Mouse (Mus musculus) thymus, postnatal 0 days (tissue): ENCODE results near the gene Hoxa11. TPM values are rescaled to one million over a fixed set of nuclear protein-coding genes. Genes with fewer than 3 reads are reported as not detected.

Experiments
- DNase-seq: peaks from one replicate; pipeline ENCODE4 v3.0.0-alpha.2; 2015; ENCODE audit warnings: low spot score
- polyA plus RNA-seq: library from polyadenylated mRNA; unstranded; fragments of >200 nt; fragmentation: Nextera tagmentation; extraction: Ambion mirVana; gene quantifications from 2 replicates; pipeline ENCODE4 v1.2.1, GENCODE M21; 2015

Gene Hoxa11
- polyA plus RNA-seq, 1 experiment from 2014 or later = not detected

DNA sequence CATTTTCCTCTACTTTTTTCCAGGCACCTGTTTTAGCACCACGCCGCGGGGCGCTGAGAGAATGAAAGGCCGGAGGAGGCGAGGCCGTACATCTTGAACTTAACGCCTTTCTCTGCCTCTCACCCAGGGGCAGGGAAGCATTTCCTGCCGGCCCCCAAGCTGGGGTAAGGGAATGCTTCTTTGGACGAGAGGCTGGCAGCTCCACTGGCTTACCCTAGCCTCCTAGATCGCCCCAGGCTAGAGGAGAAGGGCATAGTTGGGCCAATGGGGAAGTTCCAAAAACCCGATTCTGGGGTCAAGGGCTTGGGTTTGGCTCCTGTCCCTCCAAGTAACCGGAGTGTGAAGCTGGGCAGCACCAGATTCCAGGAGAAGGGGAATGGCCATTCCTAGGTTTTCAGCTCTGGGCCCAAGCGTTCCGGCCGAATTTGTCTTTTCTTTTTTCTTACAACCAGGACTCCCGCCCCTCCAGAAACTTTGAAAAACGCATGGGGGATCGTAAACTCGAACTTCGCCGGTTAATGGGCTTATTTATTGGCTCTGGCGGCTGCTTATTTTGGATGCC is 12.5 kb downstream of the Hoxa11 start:
- no peak for DNase-seq

GRCm38 (mm10) chr6:52232568-52232965 is 13.0 kb downstream of the Hoxa11 start:
- no peak for DNase-seq

DNA sequence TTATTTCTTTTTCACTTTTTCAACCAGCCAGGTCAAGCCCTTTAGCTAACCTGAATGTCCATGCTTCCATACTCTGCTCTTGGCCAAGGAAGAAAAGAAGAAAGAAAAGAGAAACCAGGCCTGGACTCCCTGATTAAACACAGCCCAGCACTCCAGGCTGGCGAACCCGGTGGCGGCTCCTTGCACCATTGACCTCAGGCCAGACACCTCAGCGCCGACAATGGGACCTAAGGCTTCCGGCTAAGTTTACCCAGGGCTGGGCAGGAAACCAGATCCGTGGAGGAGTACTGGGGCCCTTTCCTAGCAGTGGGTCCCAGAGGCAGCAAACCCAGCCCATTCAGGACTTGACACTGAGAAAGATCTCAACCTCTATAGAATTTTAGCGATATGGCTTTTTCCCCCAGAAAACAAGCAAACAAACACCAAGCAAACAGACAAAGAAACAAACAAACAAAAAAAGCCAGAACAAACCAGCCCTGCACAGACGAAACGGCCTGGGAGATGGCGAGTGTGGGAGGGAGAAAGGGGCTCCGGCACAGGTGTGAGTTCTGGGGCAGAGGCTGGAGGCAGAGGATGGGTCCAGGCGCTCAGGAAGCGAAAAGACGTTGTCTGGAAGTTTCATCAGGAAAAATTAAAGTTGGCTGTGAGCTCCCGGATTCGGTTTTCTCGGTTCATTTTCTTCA is 13.6 kb downstream of the Hoxa11 start:
- no peak for DNase-seq

- no peak for DNase-seq
Measured at GRCm38 (mm10) chr6:52230516-52231165, 15.0 kb downstream of the Hoxa11 start, which contains the start of gene Hoxa9. Hoxa9 (minus strand) TSS chr6:52231089.

DNA sequence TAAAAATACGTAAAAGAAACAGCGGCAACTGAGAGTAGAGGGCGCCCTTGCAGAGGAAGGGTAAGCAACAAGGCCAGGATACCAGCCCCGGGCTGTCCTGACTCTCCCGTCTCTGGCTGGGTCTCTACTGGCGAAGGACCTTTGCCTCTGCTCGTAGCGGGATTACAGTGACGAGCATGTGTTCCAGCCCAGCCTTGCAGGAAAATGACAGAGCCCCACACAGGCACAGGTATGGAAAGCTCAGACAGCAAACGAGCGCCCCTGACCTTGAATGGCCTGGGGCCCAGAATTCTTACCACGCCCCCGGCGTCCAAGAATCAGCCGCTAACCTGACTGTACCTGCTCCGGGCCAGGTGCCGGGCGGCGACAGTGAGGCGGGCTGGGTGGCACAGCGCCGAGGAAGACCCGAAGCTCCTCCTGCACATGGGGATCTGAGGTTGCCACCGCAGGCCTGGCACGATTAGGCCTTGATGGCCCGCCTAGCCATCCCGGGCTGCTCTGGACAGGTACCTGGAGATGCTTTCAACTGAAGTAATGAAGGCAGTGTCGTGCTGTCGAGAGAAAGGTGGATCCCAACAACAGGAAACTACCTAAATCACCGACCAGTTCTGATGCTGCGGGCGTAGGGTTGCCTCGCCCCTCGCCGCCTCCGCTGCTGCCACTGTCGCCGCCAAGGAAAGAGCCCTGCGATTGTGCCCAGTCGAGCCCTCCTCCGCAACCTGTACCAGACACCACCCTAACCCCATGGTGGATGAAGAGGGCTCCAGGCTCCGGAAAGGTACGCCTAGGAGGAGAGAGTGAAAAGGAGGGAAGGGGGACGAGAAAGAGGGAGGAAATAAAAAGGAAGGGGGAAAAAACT is 15.8 kb downstream of the Hoxa11 start:
- no peak for DNase-seq

DNA sequence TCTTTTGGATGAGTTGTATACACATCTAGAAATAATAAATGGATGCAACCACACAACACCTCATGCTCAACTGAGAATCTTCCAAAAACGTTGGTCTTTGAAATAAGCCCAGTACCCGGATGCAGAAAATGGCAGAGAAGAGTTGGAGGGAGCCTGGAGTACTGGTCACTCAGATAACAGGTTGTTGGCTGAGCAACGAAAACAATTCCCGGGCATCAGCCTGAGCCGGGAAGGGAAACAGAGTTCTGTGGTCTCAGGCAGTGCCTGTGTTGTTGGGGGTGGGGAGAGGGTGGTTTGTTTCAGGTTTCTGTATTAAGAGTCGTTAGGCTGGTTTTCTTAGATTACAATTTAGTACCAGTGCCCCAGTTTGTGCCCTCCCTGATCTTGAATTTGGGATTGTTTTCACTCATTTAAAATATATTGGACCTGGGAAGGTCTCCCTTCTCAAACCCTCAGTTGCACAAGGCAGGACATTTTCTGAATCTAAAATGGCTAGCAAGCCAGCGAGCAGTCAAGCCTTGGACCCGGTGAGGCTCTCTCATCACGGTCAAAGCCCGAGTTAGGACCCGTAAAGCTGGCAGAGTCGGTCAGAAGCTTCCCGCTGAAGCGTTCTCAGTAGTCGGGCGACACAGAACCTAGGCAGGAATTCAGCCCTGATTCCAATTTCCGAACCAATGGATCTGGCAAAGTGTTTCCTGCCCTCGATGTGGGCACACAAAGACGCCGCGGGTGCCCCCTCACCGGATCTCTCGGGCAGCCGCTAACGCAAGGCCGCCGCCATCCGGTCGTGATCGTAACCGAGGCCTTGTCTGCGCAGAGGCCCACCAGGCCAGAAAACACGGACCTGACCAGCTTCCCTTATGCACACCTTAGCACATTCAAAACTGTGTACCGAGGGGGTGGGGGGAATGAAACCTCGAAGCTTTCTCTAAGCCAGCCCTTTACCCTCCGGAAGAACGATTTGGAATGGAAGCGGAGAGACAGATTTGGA is 16.8 kb downstream of the Hoxa11 start:
- DNase-seq = no peak

DNA sequence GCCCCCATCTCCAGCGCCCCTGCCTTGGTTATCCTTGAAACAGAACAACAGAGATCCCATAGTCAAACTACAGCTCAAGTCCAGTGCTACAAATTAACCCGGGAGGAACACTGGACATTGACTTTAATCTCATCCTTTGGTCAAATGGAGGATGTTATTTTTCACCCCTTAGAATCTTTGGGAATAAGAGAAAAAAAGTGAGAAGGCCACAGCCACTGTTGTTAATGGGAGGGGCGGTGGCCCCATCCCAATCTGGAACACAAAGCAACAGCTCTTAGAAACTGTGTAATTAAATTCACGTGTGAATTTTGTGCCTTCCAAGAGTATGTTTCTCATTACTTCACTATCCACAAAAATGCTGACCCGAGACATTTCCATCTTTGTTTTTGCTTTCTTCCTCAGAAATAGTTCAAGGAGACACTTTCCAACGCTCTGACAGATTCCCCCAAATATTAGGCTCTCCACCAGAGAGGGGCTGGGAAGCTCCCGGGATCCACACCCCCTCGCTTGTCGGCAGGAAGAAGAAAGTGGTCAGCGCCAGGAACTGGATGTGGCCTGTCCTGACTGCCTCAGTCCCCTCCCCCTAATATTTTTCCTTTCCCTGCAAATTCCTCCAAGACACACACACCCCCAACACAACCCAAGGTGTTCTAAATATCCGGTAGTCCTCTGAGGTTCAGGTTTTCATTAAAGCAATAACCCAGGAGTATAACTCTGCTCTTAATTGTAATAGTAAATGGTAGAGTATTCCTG is 18.0 kb downstream of the Hoxa11 start:
- no peak for DNase-seq

DNA sequence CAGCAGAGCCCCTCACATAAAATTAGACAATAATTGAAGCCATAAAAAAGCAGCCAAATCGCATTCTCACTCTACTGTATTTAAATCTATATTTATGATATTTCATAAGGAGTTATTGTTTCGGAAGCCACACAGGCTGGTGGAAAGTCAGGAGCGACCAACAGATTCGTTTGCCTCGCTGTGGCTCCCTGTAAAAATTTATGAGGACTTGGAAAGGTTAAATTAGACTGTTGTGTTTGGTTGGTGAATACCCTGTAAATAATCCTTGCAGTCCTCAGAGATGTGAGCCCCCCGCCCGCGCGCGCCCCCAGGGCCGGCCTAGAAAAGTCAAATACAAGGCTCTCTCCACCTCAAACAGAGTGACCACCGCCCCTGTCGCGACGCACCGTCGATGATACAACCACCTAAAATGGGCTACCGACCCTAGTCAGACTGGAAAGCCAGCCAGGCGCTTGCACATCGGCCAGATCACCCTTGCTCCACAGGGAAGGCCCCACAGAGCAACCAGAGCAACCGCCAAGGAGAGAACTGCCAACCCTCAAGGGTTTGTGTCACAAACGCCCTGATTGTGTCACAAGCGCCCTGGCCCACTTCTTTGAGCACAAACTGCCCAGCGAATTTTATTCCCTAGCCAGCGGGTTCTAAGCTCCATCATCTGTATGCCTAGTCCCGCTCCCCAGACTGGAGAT is 18.9 kb downstream of the Hoxa11 start:
- no peak for DNase-seq

DNA sequence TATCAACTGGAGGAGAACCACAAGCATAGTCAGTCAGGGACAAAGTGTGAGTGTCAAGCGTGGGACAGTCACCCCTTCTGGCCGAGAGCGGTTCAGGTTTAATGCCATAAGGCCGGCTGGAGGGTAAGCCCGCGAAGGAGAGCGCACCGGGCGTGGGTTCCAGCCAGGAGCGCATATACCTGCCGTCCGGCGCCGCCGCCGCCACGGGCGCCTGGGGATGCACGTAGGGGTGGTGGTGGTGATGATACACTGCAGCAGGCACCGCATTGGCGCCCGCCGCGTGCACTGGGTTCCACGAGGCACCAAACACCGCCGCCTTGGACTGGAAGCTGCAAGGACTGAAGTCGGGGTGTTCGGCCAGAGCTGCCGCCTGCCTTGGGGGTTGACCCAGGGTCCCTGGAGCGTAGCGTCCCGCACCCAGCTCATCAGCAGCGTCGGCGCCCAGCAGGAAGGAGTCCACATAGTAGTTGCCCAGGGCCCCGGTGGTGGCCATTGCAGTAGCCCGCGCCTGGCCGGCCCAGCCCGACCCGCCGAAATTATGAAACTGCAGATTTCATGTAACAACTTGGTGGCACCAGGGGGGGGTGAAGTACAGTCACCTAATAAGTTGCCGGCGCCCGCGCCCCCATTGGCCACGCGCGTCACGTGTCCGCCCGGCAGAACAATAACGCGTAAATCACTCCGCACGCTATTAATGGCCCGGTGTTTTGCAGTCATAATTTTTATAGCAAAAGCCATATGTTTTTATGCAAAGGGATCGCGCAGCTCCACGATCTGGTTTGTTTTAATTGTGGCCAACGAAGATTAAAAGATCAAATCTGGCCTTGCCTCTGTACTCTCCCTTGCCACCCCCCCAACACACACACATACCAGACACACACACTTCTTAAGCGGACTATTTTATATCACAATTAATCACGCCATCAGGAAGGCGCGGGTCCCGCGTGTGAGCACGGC is 19.7 kb downstream of the Hoxa11 start:
- DNase-seq = no peak

GRCm38 (mm10) chr6:52224895-52225611 is 20.6 kb downstream of the Hoxa11 start:
- DNase-seq = no peak

DNA sequence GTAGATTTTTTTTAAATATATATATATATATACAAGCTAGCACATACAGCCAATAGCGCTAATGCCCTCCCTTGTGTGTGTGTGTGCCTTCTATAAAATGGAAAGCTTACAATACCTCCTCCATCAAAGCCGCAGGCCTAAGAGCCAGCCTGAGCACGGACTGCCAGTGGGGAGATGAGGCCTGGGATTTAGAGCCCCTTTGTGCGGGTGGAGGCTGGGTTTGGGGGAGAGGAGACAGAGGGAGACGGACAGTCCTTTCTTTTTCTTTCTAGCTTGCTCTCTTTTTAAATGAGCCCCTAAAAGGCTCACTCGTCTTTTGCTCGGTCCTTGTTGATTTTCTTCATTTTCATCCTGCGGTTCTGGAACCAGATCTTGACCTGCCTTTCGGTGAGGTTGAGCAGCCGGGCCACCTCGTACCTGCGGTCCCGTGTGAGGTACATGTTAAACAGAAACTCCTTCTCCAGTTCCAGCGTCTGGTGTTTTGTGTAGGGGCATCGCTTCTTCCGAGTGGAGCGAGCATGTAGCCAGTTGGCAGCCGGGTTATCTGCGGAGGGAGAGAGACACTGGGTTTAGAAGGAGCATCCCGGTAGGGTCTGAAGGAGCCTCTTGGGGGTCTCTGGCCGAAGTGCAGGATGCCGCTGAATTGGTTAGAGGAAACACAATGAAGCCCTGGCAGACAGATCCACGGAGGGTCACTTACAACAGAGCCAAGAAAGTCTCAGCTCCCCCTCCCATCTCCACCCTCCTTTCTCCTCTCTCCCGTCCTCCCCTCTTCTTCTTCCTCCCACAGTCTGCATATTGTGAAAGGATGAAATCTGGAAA is 21.5 kb downstream of the Hoxa11 start:
- no peak for DNase-seq

GRCm38 (mm10) chr6:52222729-52223128 is 22.9 kb downstream of the Hoxa11 start:
- DNase-seq = no peak

- DNase-seq = no peak
Measured at GRCm38 (mm10) chr6:52221993-52222685, 23.5 kb downstream of the Hoxa11 start.

- peak; percentile 83 for DNase-seq
Measured at GRCm38 (mm10) chr6:52221337-52221992, 24.1 kb downstream of the Hoxa11 start, which contains the start of gene Hoxa7. Hoxa7 (minus strand) TSS chr6:52221854.

DNA sequence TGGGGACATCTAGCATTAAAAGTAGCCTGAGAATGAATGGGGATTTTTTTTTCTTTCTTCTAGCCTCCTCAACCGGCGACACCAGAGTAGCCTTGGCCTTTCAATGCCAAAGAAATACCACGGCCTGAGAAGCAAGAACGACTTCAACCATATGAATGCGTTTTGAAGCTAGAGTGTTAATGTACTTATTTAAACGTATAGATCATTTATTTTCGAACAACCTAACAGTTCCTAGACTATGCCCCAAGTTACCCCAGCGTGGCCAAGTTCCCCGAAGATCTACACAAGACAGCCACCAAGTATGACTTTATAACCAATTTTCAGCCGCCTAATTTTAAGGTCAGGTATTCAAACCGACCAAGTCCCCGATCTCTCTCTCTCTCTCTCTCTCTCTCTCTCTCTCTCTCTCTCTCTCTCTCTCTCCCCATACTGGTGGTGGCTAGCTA is 24.7 kb downstream of the Hoxa11 start:
- no peak for DNase-seq
